Mouse (Mus musculus) olfactory bulb, adult 2 months (tissue): ENCODE results near the gene Ccr4.

ENCODE experiments used
- CTCF ChIP-seq: fragments of 200-500 bp; IDR thresholded peaks from 2 replicates; pipeline ENCODE4 v1.5.1; 2012; ENCODE audit warnings: low read depth, mild to moderate bottlenecking, low read length, moderate library complexity; ENCODE audit not compliant: insufficient read depth
- POLR2A ChIP-seq: fragments of 200-500 bp; IDR thresholded peaks from 2 replicates; pipeline ENCODE4 v1.6.1; 2012; ENCODE audit warnings: mild to moderate bottlenecking, low read depth, low read length, moderate library complexity; ENCODE audit not compliant: insufficient read depth

DNA sequence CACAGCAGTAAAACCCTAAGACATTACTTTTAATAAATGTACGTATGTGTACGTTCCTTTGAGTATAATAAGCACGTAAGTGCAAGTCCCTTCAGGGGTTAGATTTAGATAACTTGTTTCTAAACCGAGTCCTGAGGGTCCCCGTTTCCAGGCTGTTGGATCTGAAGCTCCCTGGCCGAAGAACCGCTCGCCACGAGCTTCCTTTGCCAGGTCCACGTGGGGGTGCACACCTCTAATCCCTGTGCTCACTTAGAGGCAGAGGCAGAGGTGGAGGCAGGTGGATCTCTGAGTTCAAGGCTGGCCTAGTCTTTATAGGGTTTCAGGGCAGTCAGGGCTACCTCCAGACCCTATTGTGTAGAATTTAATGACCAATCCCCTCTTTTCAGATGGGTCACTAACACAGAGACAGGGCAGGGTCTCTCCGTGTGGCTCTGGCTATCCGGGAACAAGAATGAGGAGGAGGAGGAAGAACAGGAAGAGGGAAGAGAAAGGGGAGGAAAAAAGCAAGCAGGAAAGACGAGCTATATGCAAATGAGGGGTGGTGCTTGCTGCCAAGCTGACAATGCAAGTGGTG lies 13.3 kb upstream of the Ccr4 start:
- no peak for TF ChIP-seq POLR2A
- TF ChIP-seq CTCF, result no peak
